Mouse (Mus musculus) macrophage (primary cell): ENCODE results near the gene Skap1. TPM values are rescaled to one million over a fixed set of nuclear protein-coding genes. Genes with fewer than 3 reads are reported as not detected.

Source experiments
- H3K27ac ChIP-seq: fragments of 350-480 bp; formaldehyde crosslinking; 2 replicates; pipeline ENCODE4 v1.9.0; 2021
- H3K36me3 ChIP-seq: fragments of 350-480 bp; formaldehyde crosslinking; 2 replicates; pipeline ENCODE4 v1.9.0; 2021; ENCODE audit errors: inconsistent target
- H3K4me3 ChIP-seq: fragments of 350-480 bp; formaldehyde crosslinking; 2 replicates; pipeline ENCODE4 v1.9.0; 2021; ENCODE audit errors: inconsistent target
- H3K79me2 ChIP-seq: fragments of 350-480 bp; formaldehyde crosslinking; 2 replicates; pipeline ENCODE4 v1.9.0; 2021; ENCODE audit errors: inconsistent target
- WGBS: methylation state at CpG from one replicate; pipeline ENCODE4 v1.1.7; 2026; ENCODE audit warnings: inconsistent platforms; ENCODE audit not compliant: missing documents; 5-methylcytosine and 5-hydroxymethylcytosine counted together
- polyA plus RNA-seq: library from polyadenylated mRNA; stranded (reverse); fragments of 250-400 nt; gene quantifications from 3 replicates; pipeline ENCODE4 v1.2.4, GENCODE M21; 2018; ENCODE audit warnings: inconsistent platforms

Gene Skap1
- polyA plus RNA-seq, 1 experiment from 2014 or later, result 0.14 TPM

- 92% methylated on average over 24 of the region's 24 CpGs for WGBS
- no peak overlapping the region for H3K27ac ChIP-seq
- no peak overlapping the region for H3K4me3 ChIP-seq
- H3K79me2 ChIP-seq, result no peaks in the 10 kb centered on the region
- no peaks in the 10 kb centered on the region for H3K36me3 ChIP-seq
Measured at GRCm38 (mm10) chr11:96447931-96448330, 16.5 kb upstream of the Skap1 start.

DNA sequence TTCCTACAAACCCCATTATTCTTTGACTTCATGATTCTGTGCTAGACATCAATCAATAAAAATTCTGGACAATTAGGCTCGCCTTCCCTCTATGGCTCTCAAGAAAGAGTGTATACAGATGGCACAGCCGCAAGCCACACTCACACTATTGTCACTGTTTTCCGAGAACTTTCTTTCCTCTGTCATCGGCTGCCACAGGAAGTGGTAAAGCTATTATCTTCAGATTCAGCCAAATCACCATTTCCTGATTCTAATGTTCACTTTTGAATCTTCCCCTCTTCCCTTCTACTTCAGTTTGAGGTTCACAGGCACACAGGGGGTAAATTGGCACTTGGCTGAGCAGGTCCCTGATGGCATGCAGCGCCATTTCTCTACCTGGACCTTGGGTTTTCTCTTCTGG lies 9.3 kb upstream of the Skap1 start:
- Histone ChIP-seq H3K36me3 (no peaks in the 10 kb centered on the region), H3K4me3 (no peak overlapping the region), H3K27ac (no peak overlapping the region), H3K79me2 (no peaks in the 10 kb centered on the region)
- 2% methylated on average over 5 of the region's 5 CpGs for WGBS

- H3K27ac ChIP-seq, result no peak overlapping the region
- H3K4me3 ChIP-seq, result no peak overlapping the region
- no peaks in the 10 kb centered on the region for H3K79me2 ChIP-seq
- 59% methylated on average over 6 of the region's 6 CpGs for WGBS
- H3K36me3 ChIP-seq, result no peaks in the 10 kb centered on the region
Measured at GRCm38 (mm10) chr11:96455699-96456326, 8.6 kb upstream of the Skap1 start.

DNA sequence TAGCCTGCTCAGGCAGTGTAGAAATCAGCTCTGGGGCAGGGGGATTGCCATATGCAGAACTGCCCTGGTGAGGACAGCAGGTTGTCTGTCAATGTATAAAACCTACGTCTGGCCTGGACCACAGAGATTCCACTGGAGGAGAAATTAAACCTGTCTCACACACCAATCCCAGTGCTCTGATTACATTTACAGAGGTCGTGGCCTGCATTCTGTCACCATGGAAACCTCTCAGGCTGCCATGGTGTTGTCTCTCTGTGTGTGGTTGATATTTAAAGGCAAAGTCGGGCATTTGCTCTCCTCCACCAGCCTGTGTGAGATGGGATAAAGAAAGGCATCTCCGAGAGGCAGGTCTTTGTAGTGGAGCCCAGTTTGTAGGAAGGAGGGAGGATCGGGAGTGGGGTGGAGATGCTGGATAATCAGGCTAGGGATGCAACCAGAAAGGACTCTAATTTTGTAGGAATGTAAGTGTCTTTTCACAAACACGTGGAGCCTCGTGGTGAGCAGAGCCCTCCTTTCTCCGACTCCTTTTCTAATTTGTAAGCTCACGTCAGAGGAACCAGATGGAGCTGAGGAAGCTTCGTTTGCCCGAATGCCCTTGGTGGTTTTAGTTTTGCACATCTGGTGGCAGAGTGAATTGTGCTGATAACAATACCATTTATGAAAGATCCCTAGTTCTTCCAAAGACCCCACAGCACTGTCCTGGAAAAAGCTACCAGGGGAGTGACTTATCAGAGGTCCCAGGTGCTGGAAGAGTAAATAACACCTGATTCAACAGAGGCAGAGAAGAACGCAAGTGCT lies 7.7 kb upstream of the Skap1 start:
- Histone ChIP-seq H3K36me3 (no peaks in the 10 kb centered on the region), H3K4me3 (no peak overlapping the region), H3K27ac (no peak overlapping the region), H3K79me2 (no peaks in the 10 kb centered on the region)
- 31% methylated on average over 12 of the region's 12 CpGs for WGBS

DNA sequence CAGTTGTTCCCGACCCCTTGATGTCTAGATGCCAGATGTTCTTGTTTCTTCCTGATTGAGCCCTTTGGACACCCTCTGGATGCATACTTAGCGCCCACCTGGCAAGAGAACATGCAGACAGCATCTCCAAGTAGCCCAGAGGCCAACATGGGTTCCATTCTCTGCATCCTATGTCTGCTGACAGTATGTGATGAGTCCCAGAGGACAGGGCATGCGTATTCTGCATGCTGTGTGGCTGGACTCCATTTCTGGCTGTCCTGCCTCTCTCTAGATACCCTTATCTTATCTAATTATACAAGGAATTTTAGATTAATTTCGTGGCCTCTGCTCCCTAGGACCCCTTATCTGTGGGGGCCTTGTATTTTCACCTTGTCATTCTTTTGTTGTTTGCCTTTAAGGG lies 2.6 kb upstream of the Skap1 start:
- no peak overlapping the region for H3K27ac ChIP-seq
- H3K4me3 ChIP-seq, result no peak overlapping the region
- no peaks in the 10 kb centered on the region for H3K36me3 ChIP-seq
- H3K79me2 ChIP-seq, result no peaks in the 10 kb centered on the region
- WGBS, result 82% methylated on average over 4 of the region's 4 CpGs

DNA sequence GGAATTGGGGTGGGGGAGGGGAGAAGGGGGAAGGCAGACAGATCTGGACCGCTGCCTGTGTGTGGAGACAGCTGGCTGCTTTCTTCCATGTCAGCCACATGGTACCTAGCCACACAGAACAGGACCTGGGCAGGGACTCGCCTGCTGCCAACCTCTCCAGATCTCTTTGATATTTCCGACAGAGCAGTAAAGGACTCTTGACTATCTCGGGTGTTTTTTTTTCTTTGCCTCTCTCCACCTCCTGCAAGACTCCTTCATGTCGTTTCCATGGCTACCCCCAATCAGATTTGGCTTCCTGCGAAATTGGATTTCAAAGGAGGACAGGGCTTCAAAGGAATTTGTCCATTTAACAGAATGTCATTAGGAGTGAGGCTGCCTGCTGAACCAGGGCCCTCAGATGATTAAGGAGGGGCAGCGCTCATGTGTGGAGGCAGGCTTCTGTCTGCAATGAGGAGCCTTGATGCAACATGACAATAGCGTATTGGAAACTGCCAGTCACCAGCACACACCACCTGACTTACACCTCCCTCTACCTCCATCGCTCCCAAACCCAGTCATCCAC lies 2.1 kb upstream of the Skap1 start:
- WGBS, result 87% methylated on average over 9 of the region's 9 CpGs
- Histone ChIP-seq H3K79me2 (no peaks in the 10 kb centered on the region), H3K4me3 (no peak overlapping the region)

DNA sequence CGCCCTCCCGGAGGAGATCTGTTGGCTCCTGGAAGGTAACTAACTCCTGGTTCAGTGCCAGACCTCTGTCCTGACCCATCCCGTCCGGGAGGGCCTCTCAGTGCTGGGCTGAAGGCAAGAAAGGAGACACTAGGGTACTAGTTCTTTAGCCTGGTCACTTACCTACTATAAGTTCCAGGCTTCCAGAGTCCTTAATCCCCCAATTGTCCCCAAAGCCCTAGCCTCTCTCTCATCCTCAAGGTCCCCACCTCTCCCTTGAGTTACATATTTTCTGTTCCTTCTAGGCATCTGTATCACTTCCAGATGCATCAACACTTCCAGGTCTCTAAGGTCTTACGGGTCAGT lies 295 bp downstream of the Skap1 start:
- WGBS, result 29% methylated on average over 5 of the region's 5 CpGs
- Histone ChIP-seq H3K4me3 (no peak overlapping the region), H3K36me3 (no peaks in the 10 kb centered on the region), H3K27ac (no peak overlapping the region), H3K79me2 (no peaks in the 10 kb centered on the region)

More for the DNA sequence above, 2.1 kb upstream of the Skap1 start:
- Histone ChIP-seq H3K27ac (no peak overlapping the region), H3K36me3 (no peaks in the 10 kb centered on the region)

GRCm38 (mm10) chr11:96465426-96466056 lies 1.1 kb downstream of the Skap1 start:
- WGBS, result 95% methylated on average over 10 of the region's 10 CpGs

DNA sequence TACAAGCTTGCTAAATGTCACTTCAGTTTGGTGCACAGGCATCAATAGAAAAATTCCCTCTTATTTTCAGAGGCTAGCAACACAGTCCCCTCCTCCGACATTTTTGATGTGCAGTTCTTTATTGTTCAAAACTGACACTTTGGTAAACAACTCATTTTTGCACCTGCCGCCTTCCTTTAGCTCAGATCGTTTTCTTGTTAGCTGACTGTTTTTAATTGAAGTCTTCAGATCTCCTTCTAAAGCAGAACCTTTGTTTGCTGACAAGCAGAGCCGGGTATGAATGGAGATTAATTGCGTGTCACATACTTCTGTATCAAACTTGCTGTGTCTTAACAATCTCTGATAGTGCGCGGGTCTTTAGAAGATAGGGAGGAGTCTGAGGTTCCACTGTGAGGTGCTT lies 2.0 kb downstream of the Skap1 start:
- Histone ChIP-seq H3K36me3 (no peaks in the 10 kb centered on the region), H3K79me2 (no peaks in the 10 kb centered on the region), H3K4me3 (no peak overlapping the region), H3K27ac (no peak overlapping the region)
- 66% methylated on average over 7 of the region's 7 CpGs for WGBS

More at GRCm38 (mm10) chr11:96465426-96466056, 1.1 kb downstream of the Skap1 start:
- H3K4me3 ChIP-seq, result no peak overlapping the region
- H3K79me2 ChIP-seq, result no peaks in the 10 kb centered on the region
- H3K27ac ChIP-seq, result no peak overlapping the region
- H3K36me3 ChIP-seq, result no peaks in the 10 kb centered on the region

GRCm38 (mm10) chr11:96466987-96467386 lies 2.6 kb downstream of the Skap1 start:
- 36% methylated on average over 7 of the region's 7 CpGs for WGBS
- H3K79me2 ChIP-seq, result no peaks in the 10 kb centered on the region
- no peak overlapping the region for H3K27ac ChIP-seq
- H3K36me3 ChIP-seq, result no peaks in the 10 kb centered on the region
- H3K4me3 ChIP-seq, result no peak overlapping the region

DNA sequence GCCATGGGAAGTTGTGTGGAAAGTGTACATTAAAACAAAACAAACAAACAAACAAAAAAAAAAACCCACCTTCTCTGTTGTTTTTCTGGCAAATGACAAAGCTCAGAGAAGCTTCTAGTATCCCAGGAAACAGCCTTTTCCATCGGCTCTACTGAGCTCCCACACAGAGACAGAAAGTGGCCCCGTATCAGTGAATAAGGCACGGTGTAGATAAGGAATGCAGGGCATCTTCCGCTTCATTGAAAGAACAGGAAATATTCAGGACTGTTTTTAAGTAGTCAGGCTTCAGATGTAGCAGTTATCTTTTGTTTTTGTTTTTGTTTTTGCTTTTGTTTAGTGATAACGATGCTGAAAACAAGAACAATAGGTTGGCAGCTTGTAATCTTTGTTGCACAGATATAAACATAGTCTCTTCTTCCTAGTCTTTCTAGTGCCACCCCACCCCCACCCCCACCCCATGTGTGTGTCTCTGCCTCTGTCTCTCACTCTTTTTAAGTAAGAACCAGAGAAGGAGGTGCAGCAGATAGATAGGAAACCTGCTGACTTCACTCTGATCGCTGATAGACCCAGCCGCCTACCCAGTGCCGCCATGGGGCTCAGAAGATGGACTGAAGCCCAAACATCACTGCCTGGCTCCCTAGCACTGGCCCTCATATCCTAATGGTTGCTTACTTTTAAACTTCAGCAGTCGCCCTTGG lies 3.8 kb downstream of the Skap1 start:
- WGBS, result 66% methylated on average over 8 of the region's 9 CpGs
- no peak overlapping the region for H3K27ac ChIP-seq
- H3K36me3 ChIP-seq, result no peaks in the 10 kb centered on the region
- H3K4me3 ChIP-seq, result no peak overlapping the region
- H3K79me2 ChIP-seq, result no peaks in the 10 kb centered on the region

DNA sequence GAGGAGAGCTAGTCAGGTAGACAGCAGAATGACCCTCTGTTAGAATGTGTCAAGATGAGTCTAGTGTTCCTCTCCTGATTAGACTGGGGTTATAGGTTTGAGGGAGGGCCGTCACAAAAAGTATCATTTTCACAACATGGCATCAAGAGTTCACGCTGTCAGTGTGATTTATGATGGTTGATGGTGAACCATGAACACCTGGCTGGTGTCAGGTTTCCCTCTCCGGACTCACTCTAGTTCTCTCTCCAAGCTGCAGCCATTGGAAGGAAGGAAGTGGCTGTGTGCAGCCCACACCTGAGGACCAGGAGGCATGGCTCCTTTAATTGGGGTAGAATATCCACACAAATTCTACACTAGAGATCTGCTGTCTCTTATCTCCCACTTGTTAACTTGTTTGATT lies 18.3 kb downstream of the Skap1 start:
- no peaks in the 10 kb centered on the region for H3K36me3 ChIP-seq
- no peak overlapping the region for H3K27ac ChIP-seq
- WGBS, result 66% methylated on average over 3 of the region's 3 CpGs
- no peak overlapping the region for H3K4me3 ChIP-seq
- H3K79me2 ChIP-seq, result no peaks in the 10 kb centered on the region

DNA sequence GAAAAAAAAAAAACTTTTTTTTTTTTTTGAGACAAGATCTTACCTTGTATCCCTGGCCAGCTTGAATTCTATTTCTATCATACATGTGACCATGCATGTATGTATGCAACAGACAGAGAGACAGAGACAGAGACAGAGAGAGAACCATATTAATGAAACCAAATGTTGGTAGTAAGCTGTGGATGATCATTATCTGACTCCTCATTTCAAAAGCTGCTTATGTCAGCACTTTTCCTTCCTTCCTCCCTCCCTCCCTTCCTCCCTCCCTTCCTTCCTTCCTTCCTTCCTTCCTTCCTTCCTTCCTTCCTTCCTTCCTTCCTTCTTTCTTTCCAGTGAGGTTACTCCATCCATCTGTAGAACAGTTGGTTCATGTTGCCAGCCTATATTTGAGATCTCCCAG lies 18.8 kb downstream of the Skap1 start:
- H3K27ac ChIP-seq, result no peak overlapping the region
- H3K4me3 ChIP-seq, result no peak overlapping the region
- H3K79me2 ChIP-seq, result no peaks in the 10 kb centered on the region
- no peaks in the 10 kb centered on the region for H3K36me3 ChIP-seq

DNA sequence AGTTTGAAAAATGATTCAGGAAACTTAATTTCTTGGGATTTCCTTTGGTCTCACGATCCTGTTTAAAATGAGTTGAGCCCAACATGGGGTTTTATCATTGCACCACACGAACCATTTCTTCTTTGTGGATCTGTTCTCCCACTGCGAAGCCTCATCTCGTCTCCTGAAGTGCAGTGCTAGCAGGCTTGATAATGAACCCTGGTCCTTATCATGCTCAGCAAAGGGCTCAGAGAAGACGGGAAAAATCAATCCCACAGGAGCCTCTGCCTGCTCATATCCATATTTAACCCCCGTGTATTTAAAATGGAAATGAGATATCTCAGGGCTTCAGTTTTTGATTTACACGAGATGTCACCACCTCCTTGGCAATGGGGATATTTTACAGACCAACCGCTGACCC lies 34.1 kb downstream of the Skap1 start:
- no peak overlapping the region for H3K27ac ChIP-seq
- WGBS, result 88% methylated on average over 8 of the region's 8 CpGs
- H3K79me2 ChIP-seq, result no peaks in the 10 kb centered on the region
- no peaks in the 10 kb centered on the region for H3K36me3 ChIP-seq
- H3K4me3 ChIP-seq, result no peak overlapping the region
